Mouse (Mus musculus) G1E-ER4 (cell line): ENCODE data around the gene Tmem131l. TPM values are rescaled to one million over a fixed set of nuclear protein-coding genes. Genes with fewer than 3 reads are reported as not detected.

Experiments used
- GATA1 ChIP-seq: IDR thresholded peaks from one replicate; pipeline ENCODE4 v1.8.0; 2012; ENCODE audit warnings: low read length, inconsistent platforms
- polyA plus RNA-seq: library from polyadenylated mRNA; stranded (reverse); fragments of >175 nt; gene quantifications from 2 replicates; pipeline ENCODE4 v1.2.3, GENCODE M21; 2012

Gene Tmem131l
- polyA plus RNA-seq, 1 experiment, result 39.4 TPM

- no peak for TF ChIP-seq GATA1
Measured at GRCm38 (mm10) chr3:84061523-84062453, 21.8 kb upstream of the Tmem131l start.

- TF ChIP-seq GATA1, result no peak
Measured at GRCm38 (mm10) chr3:84060946-84061345, 21.0 kb upstream of the Tmem131l start.

DNA sequence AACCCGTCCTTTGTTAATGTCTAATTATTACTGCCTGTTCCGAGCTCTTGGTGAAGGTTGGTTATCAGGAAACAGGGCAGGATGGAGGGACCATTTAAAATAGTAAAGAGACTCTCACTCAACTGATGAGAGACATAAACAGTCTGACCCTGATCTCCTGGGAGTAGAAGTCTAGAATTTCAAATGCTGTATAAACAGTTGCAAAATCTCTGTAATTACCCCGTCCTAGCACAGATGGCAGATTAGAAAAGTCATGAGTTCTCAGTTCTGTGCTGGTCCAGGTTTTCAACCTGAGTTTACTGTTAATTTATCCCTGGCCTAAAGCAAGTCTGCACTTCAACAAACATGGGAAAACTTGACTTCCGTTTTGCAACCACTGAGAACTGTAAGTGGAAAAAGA is 20.2 kb upstream of the Tmem131l start:
- TF ChIP-seq GATA1, result no peak

GRCm38 (mm10) chr3:84059676-84060075 is 19.7 kb upstream of the Tmem131l start:
- no peak for TF ChIP-seq GATA1

DNA sequence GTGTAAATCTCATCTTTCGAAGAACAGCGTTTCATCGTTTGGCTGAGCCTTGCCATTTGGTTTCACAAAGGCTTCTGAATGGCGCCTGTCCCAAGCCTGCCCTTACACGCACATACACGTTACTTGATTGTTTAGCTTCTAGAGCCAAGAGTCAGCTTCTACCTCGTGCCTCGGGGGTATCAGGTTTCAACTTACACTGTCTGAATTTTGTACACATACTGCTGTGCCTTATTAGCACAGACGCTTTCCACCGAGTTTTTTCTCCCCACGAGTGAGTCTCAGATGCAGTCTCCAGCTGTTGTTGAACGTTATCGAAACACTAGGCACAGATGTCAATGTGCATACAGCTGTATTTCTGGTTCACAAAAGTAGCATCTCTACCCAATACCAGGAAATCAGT is 19.3 kb upstream of the Tmem131l start:
- TF ChIP-seq GATA1, result no peak

- TF ChIP-seq GATA1, result no peak
Measured at GRCm38 (mm10) chr3:84048729-84049175, 8.8 kb upstream of the Tmem131l start.

- no peak for TF ChIP-seq GATA1
Measured at GRCm38 (mm10) chr3:84046206-84046605, 6.2 kb upstream of the Tmem131l start.

DNA sequence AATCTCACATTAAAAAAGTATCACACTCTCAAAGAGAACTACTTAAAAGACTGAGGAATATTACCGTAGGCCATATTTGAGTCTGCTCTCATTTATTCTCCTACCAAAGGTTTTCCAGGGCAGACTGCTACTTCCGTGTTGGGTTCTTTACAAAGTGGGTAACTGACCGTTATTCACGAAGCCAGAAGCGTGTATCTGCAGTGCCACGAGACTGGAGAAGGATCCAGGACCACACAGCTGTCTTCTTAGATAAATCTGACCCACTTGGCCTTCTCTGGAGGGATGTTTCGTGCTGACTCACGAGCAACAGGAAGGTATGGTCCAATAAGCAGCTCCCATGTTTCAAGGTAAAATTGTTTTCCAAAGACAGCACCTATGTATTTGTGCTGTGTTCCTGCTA is 1.8 kb upstream of the Tmem131l start:
- TF ChIP-seq GATA1, result peak; percentile 45

DNA sequence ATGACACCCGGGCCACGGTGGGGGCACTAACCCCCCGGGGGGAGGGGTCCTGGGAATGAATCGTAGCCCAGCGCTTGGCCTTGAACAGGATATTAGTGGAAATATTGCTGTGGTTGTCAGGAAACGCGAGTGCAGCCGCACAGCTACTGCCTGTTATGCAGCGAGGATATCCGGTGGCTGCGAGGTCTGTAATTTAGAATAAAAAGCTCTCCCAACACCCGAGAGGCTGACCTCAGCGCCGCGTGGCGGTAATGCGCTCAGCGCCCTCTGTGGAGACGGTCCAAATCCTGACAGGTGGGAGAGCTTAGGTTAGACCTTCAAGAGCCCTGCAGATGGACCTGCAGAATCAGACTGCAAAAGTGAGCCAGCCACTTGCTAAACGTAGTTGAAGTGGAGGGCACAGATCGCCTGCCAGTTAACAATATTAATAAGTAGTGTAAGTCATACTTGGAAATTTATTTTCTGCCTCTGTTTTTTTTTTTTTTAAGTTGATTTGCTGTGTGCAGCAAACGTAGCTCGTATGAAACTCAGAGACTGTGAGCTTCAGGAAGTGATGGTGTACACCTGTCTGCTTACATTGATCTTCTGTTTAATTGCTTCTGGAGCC is 604 bp upstream of the Tmem131l start:
- no peak for TF ChIP-seq GATA1

DNA sequence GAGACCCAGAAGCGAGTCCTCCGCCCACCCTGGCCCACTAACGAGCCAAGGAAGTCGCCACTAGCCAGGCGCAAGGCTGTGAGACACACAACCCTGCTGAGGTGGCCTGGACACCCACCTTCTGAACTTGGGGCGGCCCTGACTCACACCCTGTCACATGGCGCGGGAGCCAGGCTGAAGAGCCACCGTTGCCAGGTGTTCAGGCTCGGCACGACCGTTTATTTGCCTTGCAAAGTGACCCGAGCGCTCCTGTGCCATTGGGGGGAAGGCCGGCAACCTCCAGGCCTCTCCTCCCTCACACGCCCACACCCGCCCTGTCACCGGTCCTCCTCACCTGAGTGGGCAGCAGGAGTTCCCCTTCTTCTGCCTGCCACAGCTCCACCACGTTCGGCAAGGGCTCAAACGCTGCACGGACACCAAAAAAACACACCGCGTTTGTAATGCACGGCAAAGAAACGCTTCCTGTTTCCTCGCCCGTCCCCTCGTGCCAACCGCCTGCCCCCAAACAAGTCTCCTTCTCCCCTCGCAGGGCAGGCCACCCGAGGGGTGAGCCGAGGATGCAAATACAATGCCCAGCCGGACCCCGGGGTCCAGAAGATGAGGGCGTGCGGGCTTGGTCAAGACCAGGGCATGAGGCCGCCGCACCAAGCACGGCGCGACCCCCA is 862 bp downstream of the Tmem131l start:
- no peak for TF ChIP-seq GATA1

DNA sequence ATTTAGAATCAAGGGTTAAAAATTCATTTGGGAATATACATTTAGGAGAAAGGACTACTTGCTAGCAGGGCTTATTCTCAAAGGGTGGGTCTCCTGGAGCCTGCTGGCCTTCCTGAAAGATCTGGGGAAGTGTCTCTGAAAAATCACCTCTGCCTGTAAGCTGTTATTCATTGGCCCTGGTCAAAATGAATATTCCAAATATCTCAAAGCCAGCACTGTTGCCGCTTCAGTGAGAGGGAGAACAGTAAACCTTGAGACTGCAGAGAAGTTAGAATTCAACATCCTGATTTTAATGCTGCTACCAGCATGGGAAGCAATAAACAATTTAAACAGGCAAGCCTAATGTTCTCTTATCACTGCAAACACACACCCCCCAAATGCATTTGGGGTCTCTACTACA is 1.8 kb downstream of the Tmem131l start:
- TF ChIP-seq GATA1, result no peak

DNA sequence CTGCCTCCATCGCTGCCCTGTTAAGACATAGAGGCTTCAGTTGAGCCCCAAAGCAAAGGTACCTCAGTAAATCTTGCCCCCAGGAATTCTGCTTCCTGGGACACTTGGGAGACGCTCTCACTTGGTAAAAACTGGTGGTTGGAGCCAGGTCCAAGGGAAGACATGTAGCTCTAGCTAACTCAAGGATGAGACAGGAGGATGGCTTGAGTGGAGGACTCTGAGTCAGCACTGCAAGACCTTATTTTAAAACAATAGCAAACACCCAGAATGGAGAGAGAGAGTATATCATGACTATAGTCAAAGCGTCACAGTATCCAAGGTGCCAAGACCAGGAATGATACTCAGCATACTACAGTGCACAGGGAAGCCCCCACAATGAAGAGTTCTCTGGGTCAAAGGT is 2.4 kb downstream of the Tmem131l start:
- no peak for TF ChIP-seq GATA1

GRCm38 (mm10) chr3:84036866-84037265 is 3.1 kb downstream of the Tmem131l start:
- no peak for TF ChIP-seq GATA1

DNA sequence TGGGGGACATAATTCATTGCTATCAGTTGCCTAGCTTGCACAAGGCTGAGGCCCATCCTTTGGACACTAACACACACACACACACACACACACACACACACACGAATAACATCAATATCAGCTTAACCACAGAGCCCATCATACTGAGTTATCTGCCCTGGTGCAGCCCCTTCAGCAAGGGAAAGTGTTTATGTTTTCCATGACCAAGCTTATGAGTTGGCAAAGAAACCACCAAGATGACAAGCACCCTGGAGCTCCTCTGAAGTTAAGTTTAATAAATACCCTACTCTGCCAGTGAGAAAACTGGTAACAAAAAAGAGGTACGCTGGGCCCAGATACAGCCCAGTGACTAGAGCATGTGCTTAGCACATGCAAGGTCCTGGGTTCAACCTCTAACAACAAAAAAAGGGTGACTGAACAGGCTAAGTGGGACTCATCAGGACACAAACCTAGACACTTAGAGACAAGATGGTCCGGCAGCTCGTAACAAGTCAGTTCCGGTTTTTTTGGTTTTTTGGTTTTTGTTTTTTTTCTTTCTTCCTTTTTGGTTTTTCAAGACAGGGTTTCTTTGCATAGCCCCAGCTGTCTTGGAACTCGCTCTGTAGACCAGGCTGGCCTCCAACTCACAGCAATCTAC is 4.1 kb downstream of the Tmem131l start:
- TF ChIP-seq GATA1, result peak; percentile 65

DNA sequence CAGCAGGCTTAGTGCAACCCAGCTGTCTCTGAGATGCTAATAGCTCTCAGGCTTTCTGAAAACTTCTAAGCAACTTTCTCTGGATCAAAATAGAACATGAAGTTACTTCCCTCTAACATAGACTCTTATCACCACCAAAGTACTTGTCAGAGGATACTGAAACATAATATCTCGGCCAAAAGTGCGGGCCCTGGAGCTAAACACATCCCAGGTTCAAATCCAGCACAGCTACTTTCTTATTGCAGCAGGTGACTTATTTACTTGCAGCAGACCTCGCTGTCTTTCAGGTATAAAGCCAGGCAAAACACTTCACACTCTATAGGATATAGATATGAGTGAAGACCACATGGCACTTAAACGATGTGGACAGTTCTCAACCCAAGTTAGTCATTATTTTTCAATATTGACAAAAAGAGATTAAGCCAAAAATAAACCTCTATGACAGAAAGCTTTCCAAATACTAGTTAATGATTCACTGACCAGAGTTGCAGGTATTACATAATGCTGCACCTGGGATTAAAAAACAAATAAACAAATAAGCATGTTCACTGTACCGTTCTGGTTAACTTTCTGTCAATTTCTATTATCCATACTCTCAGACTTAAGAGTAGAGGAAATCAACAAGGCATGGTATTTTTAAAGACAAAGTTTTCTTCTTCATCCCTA is 5.7 kb downstream of the Tmem131l start:
- no peak for TF ChIP-seq GATA1
